Mouse (Mus musculus): Measurements from ENCODE around the gene Atp2a2. TPM values are rescaled to one million over a fixed set of nuclear protein-coding genes. Genes with fewer than 3 reads are reported as not detected.

Gene Atp2a2
- 100 to 1,000 TPM; 187 to 206 (median 196) TPM for total RNA-seq (2022)

DNA sequence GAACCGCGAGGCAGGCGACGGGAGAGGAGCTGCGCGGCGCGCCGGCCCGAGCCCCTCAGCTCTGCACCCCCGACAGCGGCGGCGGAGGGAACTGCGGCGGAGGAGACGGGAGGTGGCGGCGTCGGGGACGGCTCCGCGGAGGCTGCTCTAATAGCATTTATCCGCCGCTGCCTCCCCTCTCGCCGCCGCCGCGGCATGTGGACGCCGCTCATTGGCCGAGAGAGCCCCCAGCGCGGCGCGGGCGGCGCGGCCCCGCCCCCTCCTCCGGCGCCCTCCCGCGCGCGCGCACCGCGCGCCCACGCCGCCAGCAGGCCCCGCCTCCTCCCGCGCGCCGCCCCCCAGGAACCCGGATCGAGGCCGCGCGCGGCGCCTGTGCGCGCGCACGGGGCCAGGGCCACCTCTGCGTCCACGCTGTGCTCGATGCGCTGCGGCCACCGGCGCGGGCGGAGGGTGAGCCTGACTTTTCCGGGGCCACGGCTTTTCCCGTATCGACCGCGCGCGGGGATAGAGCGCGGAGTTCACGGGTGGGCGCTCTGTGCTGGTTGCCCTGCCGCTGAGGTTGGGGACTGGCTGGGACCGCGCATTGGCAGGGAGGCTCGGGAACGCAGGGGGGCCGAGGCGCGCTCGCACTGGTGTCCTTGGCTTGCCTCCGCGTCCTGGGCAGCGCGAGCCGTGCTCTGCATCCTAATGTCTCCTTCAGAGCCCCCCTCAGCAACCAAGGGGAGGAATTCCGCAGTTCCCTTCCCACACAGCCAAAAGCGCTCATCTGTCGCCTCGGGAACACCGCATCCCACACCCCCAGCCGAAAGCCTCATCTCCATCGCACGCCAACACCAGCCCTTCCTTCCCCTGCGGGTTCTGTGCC is at the start of gene Atp2a2:
Atp2a2 (minus strand) TSS at position 149 of the 865 bp plus-strand sequence.
- peak; percentile 83 for DNase-seq

DNA sequence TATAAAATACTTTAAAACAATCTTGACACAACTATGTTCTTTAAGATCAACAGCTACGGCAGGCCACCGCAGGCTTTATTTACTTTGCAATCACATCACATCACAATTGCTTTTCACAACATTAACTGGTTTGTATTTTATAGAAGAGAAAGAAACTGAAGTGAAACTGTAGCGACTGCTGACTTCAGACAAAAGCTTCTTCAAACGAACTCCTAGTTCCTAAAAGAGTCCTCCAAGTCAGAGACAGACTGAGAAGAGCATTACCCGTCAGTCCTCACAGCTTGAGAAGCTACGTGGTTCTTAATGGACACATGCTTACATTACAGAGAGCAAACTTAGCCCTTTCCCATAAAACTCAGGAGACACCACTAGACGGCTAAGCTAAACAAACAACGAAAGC is 48.4 kb upstream of the Atp2a2 start:
- DNase-seq = no peak

DNA sequence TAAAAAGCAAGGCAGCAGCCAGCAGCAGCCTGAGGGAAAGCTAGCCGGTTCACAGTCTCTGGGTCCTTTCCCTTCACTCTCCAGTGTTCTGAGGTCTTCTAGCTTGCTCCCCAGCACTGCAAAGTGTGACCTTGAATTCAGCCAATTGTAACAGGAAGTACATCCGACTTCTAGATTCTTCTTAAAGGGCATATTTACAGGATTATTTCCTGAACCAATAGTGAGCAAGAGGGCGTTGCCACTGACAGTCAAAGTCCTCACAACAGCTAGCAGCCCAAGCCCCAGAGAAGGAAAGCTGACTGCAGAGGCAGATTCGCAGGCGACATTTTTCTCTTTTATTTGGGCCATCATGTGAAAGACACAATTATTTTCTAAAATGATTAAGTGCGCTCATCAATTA is 46.6 kb upstream of the Atp2a2 start:
- DNase-seq = no peak

DNA sequence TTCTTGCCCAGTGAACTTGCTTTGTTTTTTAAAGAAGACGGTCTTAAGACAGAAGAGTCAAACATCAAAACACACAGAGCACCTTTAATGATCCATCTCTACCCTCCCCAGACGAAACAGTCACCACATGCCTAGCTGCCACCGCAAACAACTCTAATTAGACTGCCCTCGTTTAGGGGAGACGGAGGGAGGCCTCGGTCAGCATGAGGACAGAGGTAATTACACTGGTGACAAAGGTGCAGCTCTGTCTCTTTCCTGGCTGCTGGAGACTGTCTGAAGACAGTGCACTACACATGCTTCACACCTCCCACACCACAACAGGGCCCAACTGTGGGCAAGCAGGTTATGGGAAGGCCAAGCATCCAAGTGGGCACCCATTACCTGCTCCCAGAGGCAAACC is 45.8 kb upstream of the Atp2a2 start:
- no peak for DNase-seq

DNA sequence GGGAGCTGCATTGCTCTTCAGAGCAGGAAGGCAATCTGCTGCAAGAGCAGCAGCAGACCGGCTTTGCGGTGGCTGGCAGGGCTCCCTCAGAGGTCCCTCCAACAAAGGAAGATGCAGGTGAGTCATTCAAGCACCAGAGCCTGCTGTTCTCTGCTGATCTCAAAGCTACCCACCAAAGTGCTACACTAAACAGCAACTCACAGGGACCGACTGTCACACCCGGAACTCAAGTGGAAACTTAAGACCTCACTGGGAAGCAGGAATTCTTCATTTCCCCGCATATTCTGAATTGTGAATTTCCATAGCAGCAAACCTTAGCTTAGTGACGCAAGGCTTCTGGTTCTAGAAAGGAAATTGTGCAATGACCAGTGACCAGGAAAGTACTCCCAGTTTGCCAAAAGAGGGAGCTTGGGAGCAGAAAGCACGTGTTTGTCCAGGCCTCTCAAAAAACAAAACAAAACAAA is 45.3 kb upstream of the Atp2a2 start:
- DNase-seq = peak; percentile 60

- no peak for DNase-seq
Measured at GRCm38 (mm10) chr5:122543392-122543791, 41.4 kb upstream of the Atp2a2 start.

GRCm38 (mm10) chr5:122541871-122542270 is 39.8 kb upstream of the Atp2a2 start:
- DNase-seq = no peak

- DNase-seq = no peak
Measured at GRCm38 (mm10) chr5:122538077-122538476, 36.1 kb upstream of the Atp2a2 start.

GRCm38 (mm10) chr5:122537654-122538053 is 35.6 kb upstream of the Atp2a2 start:
- no peak for DNase-seq

DNA sequence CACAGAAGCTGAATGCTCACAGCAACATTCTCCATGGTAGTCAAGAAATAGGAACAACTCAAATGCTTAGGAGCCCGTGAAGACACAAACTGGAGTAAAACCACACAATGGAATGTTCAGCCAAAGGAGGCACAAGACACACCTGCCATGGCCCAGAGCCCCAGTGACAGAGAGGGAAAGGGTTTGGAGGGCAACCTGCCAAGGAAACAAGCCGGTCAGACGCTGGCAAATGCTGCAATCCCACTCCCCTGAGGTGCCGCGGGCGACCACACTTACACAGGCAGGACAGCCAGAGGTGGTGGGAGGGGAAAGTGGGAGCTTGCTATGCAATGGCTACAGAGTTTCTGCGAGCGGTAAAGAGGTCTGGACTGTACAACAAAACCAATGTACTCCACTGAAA is 31.9 kb upstream of the Atp2a2 start:
- DNase-seq = no peak

GRCm38 (mm10) chr5:122529913-122530604 is 28.0 kb upstream of the Atp2a2 start:
- no peak for DNase-seq

DNA sequence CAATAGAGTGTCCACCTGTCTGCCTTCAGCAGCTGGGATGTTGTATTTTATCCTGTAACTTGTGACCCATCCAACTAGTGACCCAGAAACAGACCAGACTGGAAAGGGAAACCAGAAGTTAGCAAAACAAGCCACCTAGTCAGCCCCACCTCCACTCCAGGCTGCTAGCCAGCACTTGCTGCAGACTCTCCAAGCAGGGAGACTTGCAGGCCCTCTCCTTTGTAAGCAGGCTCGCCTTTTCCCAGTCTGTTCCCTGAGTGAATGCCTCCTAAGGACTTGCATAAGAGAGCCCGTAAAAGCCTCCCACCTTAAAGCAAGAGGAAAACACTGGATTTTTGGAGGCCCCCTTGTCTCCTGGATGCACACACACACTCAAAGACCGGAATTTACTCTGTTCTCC is 27.3 kb upstream of the Atp2a2 start:
- no peak for DNase-seq

DNA sequence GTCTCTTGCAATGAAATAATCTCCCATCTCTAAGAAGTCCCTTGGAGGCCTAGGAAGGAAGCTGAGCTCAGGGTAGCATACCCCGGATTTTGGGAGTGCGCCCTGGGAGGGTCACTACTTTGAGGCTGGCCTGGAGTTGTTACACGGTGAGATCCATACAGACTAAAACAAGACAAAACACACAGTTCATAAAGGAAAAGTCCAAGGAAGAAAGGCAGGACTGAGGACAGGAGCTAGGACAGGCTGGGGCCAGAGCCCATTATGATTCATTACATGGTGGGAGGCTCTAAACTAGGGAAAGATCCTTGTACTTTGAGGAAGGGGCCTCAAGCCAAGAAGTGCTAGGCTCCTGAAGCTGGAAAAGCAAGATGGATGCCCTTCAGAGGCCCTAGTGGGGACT is 26.6 kb upstream of the Atp2a2 start:
- DNase-seq = no peak

GRCm38 (mm10) chr5:122527761-122528160 is 25.7 kb upstream of the Atp2a2 start:
- no peak for DNase-seq

- DNase-seq = no peak
Measured at GRCm38 (mm10) chr5:122526878-122527730, 25.1 kb upstream of the Atp2a2 start.

GRCm38 (mm10) chr5:122526405-122526804 is 24.4 kb upstream of the Atp2a2 start:
- DNase-seq = no peak

DNA sequence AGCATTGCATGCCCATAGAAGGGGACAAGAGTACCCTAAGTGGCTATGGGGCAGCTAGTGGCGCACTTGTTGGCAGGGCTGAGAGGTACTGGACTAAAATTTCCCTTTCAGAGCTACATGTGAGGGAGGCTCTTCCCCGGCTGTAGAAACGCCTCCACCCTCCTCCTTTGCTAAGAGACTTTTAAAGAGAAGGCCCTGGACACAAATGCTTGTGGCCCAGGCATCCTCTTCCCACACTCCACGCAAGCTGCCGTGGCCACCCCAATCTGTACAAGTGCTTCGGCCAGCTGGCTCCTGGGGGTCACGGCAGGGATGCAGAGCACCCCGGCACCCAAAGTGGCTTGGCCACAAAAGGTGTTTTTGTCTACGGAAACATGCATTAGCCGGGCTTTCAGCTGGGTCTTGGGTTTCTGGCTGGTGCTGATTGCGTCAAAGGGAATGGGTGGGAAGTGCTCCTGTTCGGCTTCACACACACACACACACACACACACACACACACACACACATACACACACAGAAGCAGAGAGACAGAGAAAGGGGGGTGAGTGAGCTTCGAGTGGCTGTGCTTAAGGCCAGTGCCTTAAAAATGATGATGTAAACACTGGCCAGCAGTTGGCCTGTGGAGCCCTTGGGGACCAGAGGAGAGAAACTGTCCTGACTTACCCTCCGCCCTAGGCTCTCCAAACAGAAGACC is 23.4 kb upstream of the Atp2a2 start:
- DNase-seq = no peak

- no peak for DNase-seq
Measured at GRCm38 (mm10) chr5:122524854-122525237, 22.8 kb upstream of the Atp2a2 start.

- no peak for DNase-seq
Measured at GRCm38 (mm10) chr5:122524244-122524643, 22.2 kb upstream of the Atp2a2 start.

DNA sequence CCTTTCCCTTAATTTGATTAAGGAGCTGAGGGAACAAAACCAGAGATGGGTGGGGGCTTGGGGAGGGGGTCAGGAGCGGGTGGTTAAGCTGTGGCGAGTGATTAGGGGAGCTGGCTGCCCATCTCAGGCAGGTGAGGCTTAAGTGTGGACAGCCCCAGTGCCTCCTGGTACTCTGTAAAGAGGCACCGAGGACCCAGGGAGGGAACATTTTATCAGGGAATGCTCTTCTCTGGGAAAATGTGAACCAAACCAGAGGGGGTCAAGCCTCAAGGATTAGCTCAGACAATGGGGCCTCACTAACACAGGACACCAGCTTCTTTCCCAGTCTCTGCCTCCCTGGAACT is 19.1 kb upstream of the Atp2a2 start:
- DNase-seq = no peak

DNA sequence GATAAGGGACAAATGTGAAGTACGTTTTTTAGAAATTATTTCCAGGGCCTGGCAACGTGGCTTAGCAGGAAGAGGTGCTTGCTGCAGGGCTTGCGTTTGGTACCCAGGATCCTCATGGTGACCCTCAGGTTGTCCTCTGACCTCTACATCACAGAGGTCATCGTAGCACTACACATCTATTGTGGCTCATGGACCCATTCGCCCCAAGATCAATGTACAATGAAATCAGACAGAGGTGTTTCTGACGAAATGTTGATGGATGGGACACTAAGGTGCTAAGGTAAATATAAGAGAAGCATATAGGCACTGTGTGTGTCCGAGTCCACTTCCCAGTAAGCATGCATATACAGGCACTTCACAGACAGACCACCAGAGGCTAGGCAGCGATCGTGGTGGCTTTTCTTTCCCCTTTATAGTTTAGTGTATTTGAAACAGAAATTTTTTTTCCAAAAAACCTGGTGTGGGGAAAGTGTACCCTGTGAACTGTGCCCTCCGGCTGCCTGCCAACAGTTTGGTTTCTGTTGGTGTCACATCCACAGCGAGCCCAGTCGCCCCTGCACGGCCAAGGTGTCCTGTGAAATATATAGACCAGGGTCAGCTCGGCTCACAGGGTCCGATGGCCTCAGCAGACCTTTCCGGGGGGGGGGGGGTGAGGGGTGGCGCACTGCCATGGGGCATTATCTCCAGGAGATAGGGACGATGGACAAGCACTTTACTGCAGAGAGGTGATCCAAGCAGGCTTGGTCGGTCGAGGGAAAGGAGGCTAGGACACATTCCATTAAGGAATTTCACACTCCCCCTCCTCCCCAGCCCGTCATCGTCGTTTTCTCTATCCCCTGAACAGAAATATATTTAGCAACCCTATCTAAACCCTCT is 18.5 kb upstream of the Atp2a2 start:
- DNase-seq = no peak

Data from adrenal gland, adult 8-10 months (tissue).